Mouse (Mus musculus): ENCODE results near the gene Tmed11. TPM values are rescaled to one million over a fixed set of nuclear protein-coding genes. Genes with fewer than 3 reads are reported as not detected.

Gene Tmed11
- polyA plus RNA-seq, 1 experiment from 2014 or later, result not detected

DNA sequence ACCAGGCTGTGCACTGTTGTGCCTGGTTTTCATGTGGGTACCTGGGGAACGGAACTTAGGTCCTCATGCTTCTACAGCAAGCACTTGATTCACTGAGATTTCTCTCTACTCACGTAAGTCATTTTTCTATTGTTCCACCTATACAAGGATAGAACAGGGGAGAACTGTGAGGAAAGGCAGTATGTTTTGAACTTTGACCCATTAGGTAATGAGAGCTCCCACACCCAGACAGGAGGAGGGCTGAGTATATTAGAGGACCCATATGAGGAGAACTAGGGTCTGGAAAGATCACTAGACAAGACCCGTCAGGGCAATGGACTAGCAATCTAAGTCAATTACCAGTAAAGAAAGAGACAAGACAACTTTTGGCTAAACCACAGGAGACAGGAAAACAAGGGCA, 50.5 kb downstream of the Tmed11 start:
- no peak overlapping the region for H3K4me2 ChIP-seq
- H3K27ac ChIP-seq (ENCODE audit: poor library complexity, severe bottlenecking), result no peak overlapping the region
- ATAC-seq (ENCODE audit: insufficient number of reproducible peaks, low FRiP score), result no peak
- H3K9ac ChIP-seq, result no peak overlapping the region
- no peak overlapping the region for H3K4me3 ChIP-seq
- no peaks in the 10 kb centered on the region for H3K9me3 ChIP-seq (replicated peaks)
- no peaks in the 10 kb centered on the region for H3K36me3 ChIP-seq
- H3K27me3 ChIP-seq (replicated peaks), result no peaks in the 10 kb centered on the region
- no peaks in the 10 kb centered on the region for H3K4me1 ChIP-seq (replicated peaks)
- WGBS, result 65% methylated on average over 3 of the region's 3 CpGs

DNA sequence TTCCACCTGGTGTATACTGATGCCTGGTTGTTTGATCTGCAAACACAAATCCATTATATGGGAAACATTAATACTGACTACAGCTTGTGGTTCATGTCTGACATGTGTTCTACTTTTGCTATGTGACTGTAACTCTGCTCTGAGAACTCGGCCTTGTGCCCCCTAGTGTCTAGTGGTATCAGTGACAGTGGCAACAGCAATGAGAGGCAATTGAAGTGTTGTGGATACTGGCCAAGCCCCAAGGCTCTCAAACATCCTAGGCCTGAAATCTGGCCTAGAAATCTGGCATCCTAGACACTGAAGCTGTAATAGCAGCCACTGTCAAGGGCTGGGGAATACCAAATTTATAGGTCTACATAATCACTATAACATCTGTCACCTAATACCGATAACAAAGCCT, 51.3 kb downstream of the Tmed11 start:
- Histone ChIP-seq H3K9me3 (replicated peaks) (no peaks in the 10 kb centered on the region), H3K36me3 (no peaks in the 10 kb centered on the region), H3K4me2 (no peak overlapping the region), H3K27ac (ENCODE audit: poor library complexity, severe bottlenecking) (no peak overlapping the region), H3K4me1 (replicated peaks) (no peaks in the 10 kb centered on the region), H3K9ac (no peak overlapping the region), H3K4me3 (no peak overlapping the region), H3K27me3 (replicated peaks) (no peaks in the 10 kb centered on the region)
- WGBS, result 64% methylated on average over 2 of the region's 2 CpGs
- no peak for ATAC-seq (ENCODE audit: insufficient number of reproducible peaks, low FRiP score)

DNA sequence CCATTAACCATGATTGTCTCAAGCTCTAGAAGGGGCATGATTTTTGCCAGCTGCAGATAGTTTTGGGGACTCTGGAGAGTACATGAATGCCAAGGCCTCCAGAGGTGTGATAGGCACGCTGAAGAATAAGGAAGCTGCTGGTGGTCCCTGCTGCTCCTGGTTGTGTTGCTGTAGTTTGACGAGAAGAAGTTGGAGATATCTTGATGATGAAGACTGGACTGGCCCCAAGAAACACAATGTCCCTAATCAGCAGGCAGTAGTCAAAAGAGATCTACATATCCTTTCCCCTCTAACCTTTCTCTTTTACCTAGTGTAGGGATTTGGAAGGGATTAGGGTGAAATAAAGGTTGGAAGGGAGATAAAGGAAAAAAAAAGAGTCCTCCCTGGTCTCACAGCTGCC, 52.6 kb downstream of the Tmed11 start:
- H3K36me3 ChIP-seq, result no peaks in the 10 kb centered on the region
- H3K9me3 ChIP-seq (replicated peaks), result no peaks in the 10 kb centered on the region
- no peak overlapping the region for H3K27ac ChIP-seq (ENCODE audit: poor library complexity, severe bottlenecking)
- H3K4me3 ChIP-seq, result no peak overlapping the region
- H3K9ac ChIP-seq, result no peak overlapping the region
- WGBS, result 62% methylated on average over 2 of the region's 2 CpGs
- H3K27me3 ChIP-seq (replicated peaks), result no peaks in the 10 kb centered on the region
- no peaks in the 10 kb centered on the region for H3K4me1 ChIP-seq (replicated peaks)
- no peak for ATAC-seq (ENCODE audit: insufficient number of reproducible peaks, low FRiP score)
- H3K4me2 ChIP-seq, result no peak overlapping the region

DNA sequence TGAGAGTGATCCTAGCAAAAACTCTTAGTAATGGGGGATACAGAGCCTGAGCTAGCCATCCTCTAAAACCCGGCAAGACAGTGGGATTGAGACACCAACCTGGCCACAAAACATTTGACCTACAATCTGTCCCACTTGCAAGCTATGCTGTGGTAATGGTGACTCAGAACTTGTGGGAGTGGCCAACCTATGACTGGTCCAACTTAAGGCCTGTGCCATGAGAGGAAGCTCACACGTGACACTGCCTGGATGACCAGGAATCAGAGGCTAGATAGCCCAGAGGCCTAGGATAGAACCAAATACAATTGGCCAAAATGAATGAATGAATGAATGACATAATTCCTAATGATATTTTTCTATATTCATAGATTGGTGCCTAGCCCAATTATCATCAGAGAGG, 53.3 kb downstream of the Tmed11 start:
- Histone ChIP-seq H3K9me3 (replicated peaks) (no peaks in the 10 kb centered on the region), H3K4me2 (no peak overlapping the region), H3K27me3 (replicated peaks) (no peaks in the 10 kb centered on the region), H3K4me1 (replicated peaks) (no peaks in the 10 kb centered on the region), H3K36me3 (no peaks in the 10 kb centered on the region), H3K27ac (ENCODE audit: poor library complexity, severe bottlenecking) (no peak overlapping the region), H3K9ac (no peak overlapping the region), H3K4me3 (no peak overlapping the region)
- ATAC-seq (ENCODE audit: insufficient number of reproducible peaks, low FRiP score), result no peak; the same call in 1 of the 2 replicates
- 69% methylated on average over 2 of the region's 2 CpGs for WGBS

DNA sequence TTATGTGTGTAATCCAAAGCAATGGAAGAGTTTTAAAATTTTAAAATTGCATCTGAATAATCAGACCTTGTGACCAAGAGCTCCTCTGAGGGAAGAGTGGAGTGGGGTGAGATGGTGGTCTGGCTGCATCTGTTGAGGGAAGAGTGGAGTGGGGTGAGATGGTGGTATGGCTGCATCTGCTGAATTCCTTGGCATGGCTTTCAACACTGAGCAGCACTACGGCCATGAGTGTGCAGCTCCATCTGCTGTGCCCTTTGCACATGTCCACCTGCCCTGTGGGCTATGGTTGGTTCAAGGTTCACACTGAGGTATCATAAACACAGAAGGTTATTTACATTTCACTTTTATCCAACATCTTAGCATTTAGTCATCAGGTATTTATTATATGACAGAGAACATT, 67.7 kb downstream of the Tmed11 start:
- no peak for ATAC-seq (ENCODE audit: insufficient number of reproducible peaks, low FRiP score)
- Histone ChIP-seq H3K27me3 (replicated peaks) (0 out of 2 replicates have a peak, but pooled peaks cover 5% of the 10 kb centered on the region), H3K9me3 (replicated peaks) (no peaks in the 10 kb centered on the region), H3K36me3 (no peaks in the 10 kb centered on the region), H3K27ac (ENCODE audit: poor library complexity, severe bottlenecking) (no peak overlapping the region), H3K9ac (no peak overlapping the region), H3K4me2 (no peak overlapping the region), H3K4me3 (no peak overlapping the region), H3K4me1 (replicated peaks) (no peaks in the 10 kb centered on the region)
- WGBS, result 75% methylated on average over 1 of the region's 1 CpGs

Other genes with a start within 250 kb of the Tmed11 start
- 0.39 and 0.57 TPM in 2 replicates for gene Cplx1, start 245.3 kb downstream of the Tmed11 start, polyA plus RNA-seq (2016; fragmentation: Nextera tagmentation; extraction: Ambion mirVana)
- gene Gak, start 165.6 kb downstream of the Tmed11 start, polyA plus RNA-seq (2016; fragmentation: Nextera tagmentation; extraction: Ambion mirVana), result 42.5 and 43.2 TPM in 2 replicates
- 18.5 and 18.6 TPM in 2 replicates for gene Tmem175, start 165.6 kb downstream of the Tmed11 start, polyA plus RNA-seq (2016; fragmentation: Nextera tagmentation; extraction: Ambion mirVana)
- 16.5 and 17.8 TPM in 2 replicates for gene Idua, start 135.0 kb downstream of the Tmed11 start, polyA plus RNA-seq (2016; fragmentation: Nextera tagmentation; extraction: Ambion mirVana)
- 8.4 and 9.4 TPM in 2 replicates for gene Dgkq, start 125.7 kb downstream of the Tmed11 start, polyA plus RNA-seq (2016; fragmentation: Nextera tagmentation; extraction: Ambion mirVana)
- 0.54 and 1.0 TPM in 2 replicates for gene Slc26a1, start 119.8 kb downstream of the Tmed11 start, polyA plus RNA-seq (2016; fragmentation: Nextera tagmentation; extraction: Ambion mirVana)
- gene Fgfrl1, start 103.0 kb downstream of the Tmed11 start, polyA plus RNA-seq (2016; fragmentation: Nextera tagmentation; extraction: Ambion mirVana), result 39.1 and 40.1 TPM in 2 replicates
- gene Rnf212, start 20.4 kb downstream of the Tmed11 start, polyA plus RNA-seq (2016; fragmentation: Nextera tagmentation; extraction: Ambion mirVana), result 0.65 and 1.2 TPM in 2 replicates
- gene Vmn2r8, start 13.5 kb upstream of the Tmed11 start, polyA plus RNA-seq (2016; fragmentation: Nextera tagmentation; extraction: Ambion mirVana), result not detected in 2 replicates
- gene Vmn2r9, start 57.2 kb upstream of the Tmed11 start, polyA plus RNA-seq (2016; fragmentation: Nextera tagmentation; extraction: Ambion mirVana), result not detected in 2 replicates
- gene Vmn2r10, start 211.2 kb upstream of the Tmed11 start, polyA plus RNA-seq (2016; fragmentation: Nextera tagmentation; extraction: Ambion mirVana), result not detected in 2 replicates

Measured in heart, embryonic 12.5 days (tissue).